In the genomic region with DNA sequence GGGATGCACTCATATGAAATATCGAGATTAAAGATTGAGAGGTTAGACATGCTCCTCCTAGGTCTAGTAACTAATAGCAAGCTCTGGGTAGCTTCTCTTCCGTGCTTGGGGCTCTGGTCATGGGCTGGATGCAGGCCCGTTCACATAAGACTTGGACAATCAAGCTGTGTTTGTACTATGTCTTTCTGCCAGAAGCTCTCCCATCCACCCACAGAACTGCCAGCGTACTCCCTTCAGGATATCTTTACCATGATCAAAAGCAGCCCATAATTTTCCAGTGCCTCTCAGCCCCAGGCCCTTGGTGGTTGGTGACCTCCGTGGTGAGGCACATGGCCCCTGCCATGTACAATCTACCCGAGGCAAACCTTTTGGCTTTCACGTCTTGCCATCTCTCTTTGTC, we compare ENCODE assay signal across 17 mouse cellular contexts. TPM values are rescaled to one million over a fixed set of nuclear protein-coding genes. Genes with fewer than 3 reads are reported as not detected.
A peak's percentile ranks its signal among the peaks of the same experiment; 100 is the strongest.
DNase-seq lines count a peak whose midpoint lies in the region; ATAC-seq and TF ChIP-seq lines count a peak whose summit lies in the region.
"Had no signal": no experiment of that assay in that cellular context is flagged by ENCODE, and none has a peak within 500 bp of the region (broad histone marks: within the 10 kb centered on the region; RNA-seq: fewer than 3 reads in every experiment).

No protein-coding gene starts in this region.

- no peak overlapping the region for H3K4me3 ChIP-seq in heart, postnatal 0 days (ENCODE audit: low read depth, low read length)
- H3K4me3 ChIP-seq in heart, embryonic 11.5 days (ENCODE audit: low read depth, low read length) = no peak overlapping the region
- no peak overlapping the region for H3K4me3 ChIP-seq in lung, embryonic 15.5 days
- H3K4me3 ChIP-seq in lung, postnatal 0 days (ENCODE audit: low read depth, low read length) = no peak overlapping the region
- no peak overlapping the region for H3K4me3 ChIP-seq in liver, embryonic 13.5 days (replicated peaks)
- H3K4me3 ChIP-seq: embryonic facial prominence, embryonic 13.5 days; hindbrain, embryonic 13.5 days; neural tube, embryonic 12.5 days had no signal

- no peaks in the 10 kb centered on the region for H3K27me3 ChIP-seq in heart, postnatal 0 days (ENCODE audit: control insufficient read depth, insufficient read depth, low read length)
- no peaks in the 10 kb centered on the region for H3K27me3 ChIP-seq in heart, embryonic 11.5 days (ENCODE audit: control insufficient read depth, insufficient read depth, low read length)
- H3K27me3 ChIP-seq in lung, embryonic 15.5 days = no peaks in the 10 kb centered on the region
- no peaks in the 10 kb centered on the region for H3K27me3 ChIP-seq in lung, postnatal 0 days (replicated peaks; ENCODE audit: insufficient read depth, low read length)
- no peaks in the 10 kb centered on the region for H3K27me3 ChIP-seq in liver, embryonic 13.5 days
- H3K27me3 ChIP-seq: embryonic facial prominence, embryonic 13.5 days; neural tube, embryonic 12.5 days had no signal

- H3K4me2 ChIP-seq in heart, postnatal 0 days (ENCODE audit: low read depth, low read length) = no peak overlapping the region
- no peak overlapping the region for H3K4me2 ChIP-seq in heart, embryonic 11.5 days
- H3K4me2 ChIP-seq in lung, embryonic 15.5 days = no peak overlapping the region
- H3K4me2 ChIP-seq in lung, postnatal 0 days (replicated peaks; ENCODE audit: low read depth, low read length) = no peak overlapping the region
- no peak overlapping the region for H3K4me2 ChIP-seq in liver, embryonic 13.5 days
- H3K4me2 ChIP-seq: embryonic facial prominence, embryonic 13.5 days; hindbrain, embryonic 13.5 days; midbrain, embryonic 11.5 days; neural tube, embryonic 12.5 days had no signal

- TF ChIP-seq CTCF in heart, postnatal 0 days (IDR thresholded peaks at IDR 0.05; ENCODE audit: low read depth) = no peak
- TF ChIP-seq CTCF in lung, postnatal 0 days (IDR thresholded peaks at IDR 0.05) = no peak

- no peak overlapping the region for H3K9ac ChIP-seq in heart, postnatal 0 days (replicated peaks; ENCODE audit: low read depth, low read length)
- no peak overlapping the region for H3K9ac ChIP-seq in heart, embryonic 11.5 days (ENCODE audit: low read depth, low read length)
- no peak overlapping the region for H3K9ac ChIP-seq in lung, embryonic 15.5 days
- no peak overlapping the region for H3K9ac ChIP-seq in lung, postnatal 0 days (replicated peaks; ENCODE audit: low read depth)
- H3K9ac ChIP-seq in liver, embryonic 13.5 days = no peak overlapping the region
- H3K9ac ChIP-seq: forebrain, postnatal 0 days; hindbrain, embryonic 13.5 days; neural tube, embryonic 12.5 days had no signal

- DNase-seq in heart, postnatal 0 days (ENCODE audit: low spot score) = peak; percentile 5
- no peak for DNase-seq in lung, postnatal 0 days (ENCODE audit: low spot score)
- no peak for DNase-seq in liver, embryonic 13.5 days
- DNase-seq in lung, postnatal 36 days = peak; percentile 11
- no peak for DNase-seq in yolk sac, embryonic 10.5 days (ENCODE audit: low spot score)
- DNase-seq: adrenal gland, postnatal 25 days; cerebellum, adult 2 months; forebrain, postnatal 0 days; thymus, postnatal 14 days had no signal

- peaks cover 45% of the 10 kb centered on the region for H3K4me1 ChIP-seq in heart, postnatal 0 days (ENCODE audit: control insufficient read depth, insufficient read depth)
- H3K4me1 ChIP-seq in heart, embryonic 11.5 days (ENCODE audit: control insufficient read depth, insufficient read depth, low read length) = peaks cover 18% of the 10 kb centered on the region
- peaks cover 42% of the 10 kb centered on the region for H3K4me1 ChIP-seq in lung, embryonic 15.5 days
- peaks cover 21% of the 10 kb centered on the region; the same call in 1 of the 2 replicates for H3K4me1 ChIP-seq in lung, postnatal 0 days (ENCODE audit: insufficient read depth, low read depth, low read length)
- peaks cover 23% of the 10 kb centered on the region for H3K4me1 ChIP-seq in liver, embryonic 13.5 days (replicated peaks)

- 75% methylated on average over 7 of the region's 7 CpGs for WGBS in heart, postnatal 0 days
- WGBS in heart, embryonic 11.5 days (ENCODE audit: insufficient replicate concordance) = 83% methylated on average over 7 of the region's 7 CpGs
- 68% methylated on average over 7 of the region's 7 CpGs for WGBS in lung, embryonic 15.5 days
- WGBS in lung, postnatal 0 days = 72% methylated on average over 7 of the region's 7 CpGs
- WGBS in liver, embryonic 13.5 days (ENCODE audit: insufficient replicate concordance) = 66% methylated on average over 7 of the region's 7 CpGs

- H3K27ac ChIP-seq in heart, postnatal 0 days (ENCODE audit: low read depth) = peak overlapping the region; percentile 87
- H3K27ac ChIP-seq in heart, embryonic 11.5 days (ENCODE audit: low read depth, low read length) = no peak overlapping the region
- 0 out of 2 replicates have a peak overlapping the region, but pooled peaks have one; percentile 60 for H3K27ac ChIP-seq in lung, embryonic 15.5 days
- H3K27ac ChIP-seq in lung, postnatal 0 days (ENCODE audit: low read length) = no peak overlapping the region
- H3K27ac ChIP-seq in liver, embryonic 13.5 days = peak overlapping the region; percentile 56
- H3K27ac ChIP-seq: embryonic facial prominence, embryonic 13.5 days; hindbrain, embryonic 13.5 days; macrophage; neural tube, embryonic 12.5 days had no signal

- TF ChIP-seq EP300 in heart, postnatal 0 days (IDR thresholded peaks at IDR 0.05; ENCODE audit: low read depth) = no peak
- TF ChIP-seq EP300 in lung, postnatal 0 days (IDR thresholded peaks at IDR 0.05) = no peak

- no peaks in the 10 kb centered on the region for H3K36me3 ChIP-seq in heart, postnatal 0 days (replicated peaks; ENCODE audit: control insufficient read depth, insufficient read depth, low read length)
- H3K36me3 ChIP-seq in heart, embryonic 11.5 days (ENCODE audit: control insufficient read depth, insufficient read depth, low read length) = no peaks in the 10 kb centered on the region
- H3K36me3 ChIP-seq in lung, embryonic 15.5 days = no peaks in the 10 kb centered on the region
- H3K36me3 ChIP-seq in lung, postnatal 0 days (ENCODE audit: insufficient read depth, low read length) = no peaks in the 10 kb centered on the region
- no peaks in the 10 kb centered on the region for H3K36me3 ChIP-seq in liver, embryonic 13.5 days
- H3K36me3 ChIP-seq: embryonic facial prominence, embryonic 13.5 days; hindbrain, embryonic 13.5 days; neural tube, embryonic 12.5 days had no signal

- no peak for ATAC-seq in heart, postnatal 0 days (ENCODE audit: insufficient read depth, low read depth)
- ATAC-seq in heart, embryonic 11.5 days (replicated peaks; ENCODE audit: insufficient number of reproducible peaks, low FRiP score, low TSS enrichment) = no peak
- no peak for ATAC-seq in lung, embryonic 15.5 days (ENCODE audit: borderline replicate concordance, extremely low read depth, low FRiP score, low TSS enrichment)
- no peak for ATAC-seq in lung, postnatal 0 days
- ATAC-seq in liver, embryonic 13.5 days (ENCODE audit: low read depth) = no peak
- ATAC-seq: forebrain, postnatal 0 days had no signal

- no peaks in the 10 kb centered on the region for H3K9me3 ChIP-seq in heart, postnatal 0 days (replicated peaks; ENCODE audit: control insufficient read depth, low read length)
- H3K9me3 ChIP-seq in heart, embryonic 11.5 days (replicated peaks; ENCODE audit: control insufficient read depth, low read length) = no peaks in the 10 kb centered on the region
- H3K9me3 ChIP-seq in lung, embryonic 15.5 days = no peaks in the 10 kb centered on the region
- no peaks in the 10 kb centered on the region for H3K9me3 ChIP-seq in lung, postnatal 0 days (ENCODE audit: low read length)
- H3K9me3 ChIP-seq in liver, embryonic 13.5 days (replicated peaks) = no peaks in the 10 kb centered on the region
- H3K9me3 ChIP-seq: embryonic facial prominence, embryonic 13.5 days; hindbrain, embryonic 13.5 days; neural tube, embryonic 12.5 days had no signal

RNA-seq across cellular contexts. Expression of a gene that starts 33.3 kb away (rescaled TPM):
- total RNA-seq in heart, postnatal 0 days (2014; rRNA removed; ENCODE audit: low replicate concordance) = 5.4 and 7.6 TPM in 2 replicates
- 6.8 and 7.0 TPM in 2 replicates for polyA plus RNA-seq in heart, postnatal 0 days (2015; fragmentation: Nextera tagmentation; extraction: Ambion mirVana)
- 1.4 and 2.1 TPM in 2 replicates for polyA plus RNA-seq in heart, embryonic 11.5 days (2014; fragmentation: Nextera tagmentation; extraction: Ambion mirVana)
- 4.6 TPM in 2 replicates for polyA plus RNA-seq in lung, embryonic 15.5 days (2015; fragmentation: Nextera tagmentation; extraction: Ambion mirVana)
- 1.8 and 2.1 TPM in 2 replicates for polyA plus RNA-seq in lung, postnatal 0 days (2015; fragmentation: Nextera tagmentation; extraction: Ambion mirVana)
- 3.6 and 5.3 TPM in 2 replicates for polyA plus RNA-seq in liver, embryonic 13.5 days (2015; fragmentation: Nextera tagmentation; extraction: Ambion mirVana)
- total RNA-seq: monocyte, adult 5-6 weeks had no signal

Comparison
In these comparisons a context has a peak if more than half of its experiments do, and no peak if none do; other contexts are left out.
1. DNase-seq: peak in heart, postnatal 0 days (single experiment) and lung, postnatal 36 days (single experiment); none in lung, postnatal 0 days (single experiment), liver, embryonic 13.5 days (single experiment) and yolk sac, embryonic 10.5 days (single experiment).
2. H3K27ac ChIP-seq: peak in heart, postnatal 0 days (single experiment), lung, embryonic 15.5 days (single experiment) and liver, embryonic 13.5 days (single experiment); none in heart, embryonic 11.5 days (single experiment) and lung, postnatal 0 days (single experiment).